Mouse (Mus musculus) B cell, adult 62 days (primary cell): Measurements from ENCODE around the gene Tldc1. TPM values are rescaled to one million over a fixed set of nuclear protein-coding genes. Genes with fewer than 3 reads are reported as not detected.

Source experiments
- total RNA-seq: library from RNA; stranded (reverse); gene quantifications from 4 replicates; pipeline ENCODE4 v1.2.4, GENCODE M21; 2023

Gene Tldc1
- total RNA-seq, result 4.7 to 5.4 TPM (median 5.0 TPM) in 4 replicates

GRCm38 (mm10) chr8:119778263-119778662 is at the start of gene Tldc1:
TSS of gene Tldc1 (minus strand) at chr8:119778416.

Other genes with a start within 250 kb of the Tldc1 start
- gene Mbtps1, start 219.7 kb downstream of the Tldc1 start, total RNA-seq, result 116 to 135 TPM (median 122 TPM) in 4 replicates
- gene Hsdl1, start 203.2 kb downstream of the Tldc1 start, total RNA-seq, result 37.6 to 54.8 TPM (median 41.5 TPM) in 4 replicates
- gene Dnaaf1, start 203.2 kb downstream of the Tldc1 start, total RNA-seq, result not detected in 4 replicates
- 18.6 to 21.2 TPM (median 18.9 TPM) in 4 replicates for gene Taf1c, start 173.2 kb downstream of the Tldc1 start, total RNA-seq
- gene Adad2, start 165.7 kb downstream of the Tldc1 start, total RNA-seq, result not detected in 4 replicates
- not detected in 4 replicates for gene Kcng4, start 142.7 kb downstream of the Tldc1 start, total RNA-seq
- not detected in 4 replicates for gene Wfdc1, start 112.1 kb downstream of the Tldc1 start, total RNA-seq
- not detected in 4 replicates for gene Atp2c2, start 78.4 kb downstream of the Tldc1 start, total RNA-seq
- gene Cotl1, start 62.1 kb upstream of the Tldc1 start, total RNA-seq, result 401 to 417 TPM (median 412 TPM) in 4 replicates
- 10.5 to 13.3 TPM (median 10.9 TPM) in 4 replicates for gene Klhl36, start 83.8 kb upstream of the Tldc1 start, total RNA-seq
- 108 to 119 TPM (median 113 TPM) in 4 replicates for gene Usp10, start 131.9 kb upstream of the Tldc1 start, total RNA-seq
- gene Gm20388, start 132.4 kb upstream of the Tldc1 start, total RNA-seq, result 0.50 to 19.0 TPM (median 8.6 TPM) in 3 of 4 replicates, not detected in the other
- gene Crispld2, start 214.0 kb upstream of the Tldc1 start, total RNA-seq, result not detected in 4 replicates